Mouse (Mus musculus) heart, embryonic 14.5 days (tissue): Measurements from ENCODE around the gene Ripk4. TPM values are rescaled to one million over a fixed set of nuclear protein-coding genes. Genes with fewer than 3 reads are reported as not detected.

Experiments
- ATAC-seq: fragments of 200-750 bp; cut with Nextera tagmentation; 2 replicates; pipeline ENCODE4 v1.8.0; 2017; ENCODE audit warnings: low read depth, moderate TSS enrichment; ENCODE audit not compliant: insufficient number of reproducible peaks, insufficient read depth, low FRiP score
- H3K27ac ChIP-seq, 2 experiments: fragments of 200-500 bp in 1 of 2; fragments of 300-500 bp in 1 of 2; sonication (generic) in 1 of 2; replicated peaks in 1 of 2; 2 replicates each; pipeline ENCODE4 v1.5.1; 2012 to 2014; ENCODE audit warnings: low read depth in 2 of 2, low read length in 2 of 2, control low read depth in 1 of 2, mild to moderate bottlenecking in 1 of 2, mixed read lengths in 1 of 2; ENCODE audit not compliant: control insufficient read depth in 1 of 2, insufficient read depth in 1 of 2
- H3K27me3 ChIP-seq: fragments of 300-500 bp; sonication (generic); 2 replicates; pipeline ENCODE4 v1.6.1; 2014; ENCODE audit warnings: mild to moderate bottlenecking, low read length, control low read depth; ENCODE audit not compliant: control insufficient read depth, insufficient read depth
- H3K36me3 ChIP-seq: fragments of 300-500 bp; sonication (generic); 2 replicates; pipeline ENCODE4 v1.6.1; 2014; ENCODE audit warnings: mild to moderate bottlenecking, control low read depth, low read length, mixed read lengths; ENCODE audit not compliant: control insufficient read depth, insufficient read depth
- H3K4me1 ChIP-seq, 2 experiments: fragments of 200-500 bp in 1 of 2; fragments of 300-500 bp in 1 of 2; sonication (generic) in 1 of 2; 2 replicates each; pipeline ENCODE4 v1.6.1; 2012 to 2014; ENCODE audit warnings: low read length in 2 of 2, control low read depth in 1 of 2, mixed read lengths in 1 of 2; ENCODE audit not compliant: control insufficient read depth in 2 of 2, insufficient read depth in 2 of 2
- H3K4me2 ChIP-seq: fragments of 300-500 bp; sonication (generic); 2 replicates; pipeline ENCODE4 v1.6.1; 2014; ENCODE audit warnings: mild to moderate bottlenecking, low read length
- H3K4me3 ChIP-seq, 2 experiments: fragments of 200-500 bp in 1 of 2; fragments of 300-500 bp in 1 of 2; sonication (generic) in 1 of 2; 2 replicates each; pipeline ENCODE4 v1.5.1; 2012 to 2014; ENCODE audit warnings: low read length in 2 of 2, mild to moderate bottlenecking in 2 of 2, control low read depth in 1 of 2, low read depth in 1 of 2, moderate library complexity in 1 of 2; ENCODE audit not compliant: control insufficient read depth in 1 of 2, insufficient read depth in 1 of 2
- H3K9ac ChIP-seq: fragments of 300-500 bp; sonication (generic); 2 replicates; pipeline ENCODE4 v1.6.1; 2014; ENCODE audit warnings: mild to moderate bottlenecking, low read length
- H3K9me3 ChIP-seq: fragments of 300-500 bp; sonication (generic); 2 replicates; pipeline ENCODE4 v1.6.1; 2016; ENCODE audit warnings: low read length, control low read depth; ENCODE audit not compliant: control insufficient read depth
- WGBS: fragments of 180-500 bp; shearing (Covaris S2); extraction: QIAGEN DNeasy Blood & Tissue Kit; methylation state at CpG from one replicate; pipeline ENCODE4 v1.1.7; 2014; 5-methylcytosine and 5-hydroxymethylcytosine counted together
- polyA plus RNA-seq: library from polyadenylated mRNA; unstranded; fragments of >200 nt; fragmentation: Nextera tagmentation; extraction: Ambion mirVana; gene quantifications from 2 replicates; pipeline ENCODE4 v1.2.1, GENCODE M21; 2014

The Ripk4 gene
- polyA plus RNA-seq, 1 experiment from 2014 or later: 1.9 TPM

DNA sequence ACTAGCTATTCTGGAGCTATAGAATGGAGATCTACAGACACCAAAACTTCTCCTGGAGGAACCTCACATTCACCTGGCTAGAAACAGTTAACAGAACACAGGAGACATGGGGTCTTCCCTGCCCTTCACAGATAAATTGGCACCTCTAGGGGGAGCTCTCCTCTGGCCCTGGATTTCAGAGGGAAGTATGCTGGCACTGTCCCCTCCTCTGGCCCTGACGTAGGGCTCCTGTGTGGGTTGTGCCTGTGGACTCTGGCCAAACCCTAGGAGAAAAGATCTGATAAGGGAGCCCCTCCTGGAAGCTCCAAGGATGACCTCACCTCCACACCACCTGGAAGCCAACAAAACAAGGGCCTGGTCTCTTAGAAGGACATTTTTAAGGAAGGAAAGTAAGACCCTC, 65.8 kb downstream of the Ripk4 start:
- Histone ChIP-seq H3K4me1 (no peaks in the 10 kb centered on the region; a peak in 1 of 4 replicates), H3K36me3 (no peaks in the 10 kb centered on the region), H3K4me3 (no peak overlapping the region), H3K9ac (no peak overlapping the region), H3K27ac (no peak overlapping the region), H3K27me3 (no peaks in the 10 kb centered on the region), H3K4me2 (no peak overlapping the region), H3K9me3 (no peaks in the 10 kb centered on the region)
- WGBS: 15% methylated on average over 1 of the region's 1 CpGs
- ATAC-seq: no peak

DNA sequence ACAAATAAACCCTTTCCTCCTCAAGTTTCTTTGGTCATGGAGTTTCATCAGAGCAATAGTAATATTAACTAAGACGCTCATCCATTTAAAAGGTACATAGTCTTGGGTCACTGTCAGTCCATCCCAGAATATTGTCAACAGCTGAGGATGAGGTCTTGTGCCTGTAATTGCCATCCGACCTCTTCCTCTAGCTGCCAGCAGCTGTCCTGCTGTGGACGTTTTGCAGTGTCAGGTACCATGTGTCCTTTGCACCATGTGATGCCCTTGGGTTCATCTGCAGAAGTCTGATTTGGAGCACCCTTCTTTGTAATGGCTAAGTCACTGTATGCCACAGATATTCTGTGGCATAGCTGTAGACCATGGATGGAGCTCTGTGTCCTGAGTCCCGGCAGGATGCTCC, 67.9 kb downstream of the Ripk4 start:
- no peaks in the 10 kb centered on the region for H3K4me1 ChIP-seq
- no peak for ATAC-seq
- H3K36me3 ChIP-seq: no peaks in the 10 kb centered on the region
- no peaks in the 10 kb centered on the region for H3K27me3 ChIP-seq
- no peaks in the 10 kb centered on the region for H3K9me3 ChIP-seq
- no peak overlapping the region for H3K27ac ChIP-seq
- 72% methylated on average over 4 of the region's 4 CpGs for WGBS
- no peak overlapping the region for H3K4me3 ChIP-seq
- no peak overlapping the region for H3K9ac ChIP-seq
- no peak overlapping the region for H3K4me2 ChIP-seq

Other genes with a start within 250 kb of the Ripk4 start
- gene Fam3b, start 249.0 kb downstream of the Ripk4 start, polyA plus RNA-seq: not detected in 2 replicates
- 0.08 and 0.18 TPM in 2 replicates for gene Tmprss2, start 152.6 kb downstream of the Ripk4 start, polyA plus RNA-seq
- gene Prdm15, start 88.1 kb upstream of the Ripk4 start, polyA plus RNA-seq: 4.3 and 6.4 TPM in 2 replicates
- 16.4 and 18.9 TPM in 2 replicates for gene C2cd2, start 198.8 kb upstream of the Ripk4 start, polyA plus RNA-seq
- gene Zbtb21, start 198.8 kb upstream of the Ripk4 start, polyA plus RNA-seq: 8.4 and 8.7 TPM in 2 replicates
- gene B230307C23Rik, start 233.5 kb upstream of the Ripk4 start, polyA plus RNA-seq: 13.8 and 17.9 TPM in 2 replicates